Mouse (Mus musculus): ENCODE data around the gene Fcgr3. TPM values are rescaled to one million over a fixed set of nuclear protein-coding genes. Genes with fewer than 3 reads are reported as not detected.
A peak's percentile ranks its signal among the peaks of the same experiment; 100 is the strongest.
"Not testable (repeated sequence)": the region's sequence is repeated elsewhere in the genome, so short reads cannot be mapped to it uniquely, and the experiment has no call there.

Fcgr3 gene
- total RNA-seq, 2 experiments from 2014 or later, result 1.8 to 4.4 TPM

DNA sequence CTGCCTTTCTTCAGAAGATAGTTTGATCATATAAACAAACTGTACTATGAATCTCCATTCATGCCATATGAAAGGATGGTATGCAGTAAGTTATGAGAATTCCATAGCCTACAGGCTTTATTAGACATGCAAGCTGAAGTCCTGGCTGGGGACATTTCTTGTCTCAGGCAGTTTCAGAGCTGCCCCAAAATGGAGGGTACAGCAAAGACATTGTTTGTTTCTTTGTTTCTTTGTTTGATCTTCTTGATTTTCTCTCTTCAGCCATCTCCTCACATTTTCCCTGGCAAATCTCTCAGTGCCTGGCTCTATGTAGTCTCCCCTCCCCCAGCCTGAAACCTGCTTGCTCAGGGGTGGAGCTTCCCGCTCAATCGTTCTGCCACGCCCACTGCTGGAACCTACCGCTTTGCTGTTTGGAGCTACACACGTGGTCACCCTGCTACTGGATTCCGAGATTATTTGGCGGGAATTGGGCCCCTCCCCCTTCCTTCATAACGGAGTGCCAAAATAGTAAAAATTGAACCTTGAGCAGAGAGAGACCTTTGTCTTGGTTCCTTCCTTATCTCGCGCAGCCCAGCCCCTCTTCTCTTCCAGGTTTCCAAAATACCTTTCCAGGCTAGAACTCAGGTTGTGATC lies 23.6 kb upstream of the Fcgr3 start:
- DNase-seq (ENCODE audit: low spot score), result not testable (repeated sequence)

GRCm38 (mm10) chr1:171085718-171086117 lies 21.0 kb upstream of the Fcgr3 start:
- DNase-seq (ENCODE audit: low spot score), result no peak

DNA sequence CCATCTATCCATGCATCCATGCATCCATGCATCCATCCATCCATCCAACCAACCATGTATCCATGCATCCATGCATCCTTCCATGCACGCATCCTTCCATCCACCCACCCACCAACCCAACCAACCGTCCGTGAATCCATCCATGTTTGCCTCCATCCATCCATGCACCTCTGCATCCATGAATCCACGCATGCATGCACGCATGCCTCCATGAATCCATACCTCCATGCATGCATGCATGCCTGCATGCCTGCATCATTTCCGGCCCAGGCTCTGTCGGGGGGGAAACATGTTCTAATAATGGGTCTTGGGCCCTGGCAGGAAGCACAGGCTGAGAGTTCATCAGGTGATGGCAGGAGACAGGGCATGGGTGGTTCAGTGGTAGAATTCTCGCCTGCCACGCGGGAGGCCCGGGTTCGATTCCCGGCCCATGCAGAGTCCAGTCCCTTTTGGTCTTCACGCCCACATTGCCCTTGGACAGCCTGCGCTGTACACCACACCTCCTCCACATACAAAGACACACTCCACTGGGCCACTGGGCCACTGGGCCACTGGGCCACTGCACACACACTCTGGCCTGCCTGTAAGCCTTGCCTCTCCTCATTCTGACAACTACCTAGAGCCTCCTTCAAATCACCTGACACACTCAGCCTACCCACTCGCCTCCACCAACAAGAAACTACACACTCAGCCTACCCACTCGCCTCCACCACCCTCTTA lies 16.9 kb upstream of the Fcgr3 start:
- DNase-seq (ENCODE audit: low spot score), result not testable (repeated sequence)

DNA sequence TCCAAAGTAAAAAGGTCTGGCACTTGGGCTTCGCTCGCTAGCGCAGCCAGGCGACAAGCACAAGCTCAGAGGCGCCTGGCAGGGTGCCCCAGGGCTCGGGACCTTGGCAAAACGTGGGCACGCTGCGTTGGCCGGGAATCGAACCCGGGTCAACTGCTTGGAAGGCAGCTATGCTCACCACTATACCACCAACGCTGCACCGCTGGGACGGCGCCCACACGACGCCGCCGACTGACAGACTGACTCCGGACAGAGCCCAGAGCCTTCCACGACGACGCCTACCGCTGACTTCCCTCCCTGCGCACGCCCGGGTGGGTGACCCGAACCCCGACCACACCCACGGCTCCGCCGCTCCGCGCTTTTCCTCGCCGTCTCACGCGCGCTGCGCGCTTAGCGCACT lies 15.1 kb upstream of the Fcgr3 start:
- not testable (repeated sequence) for DNase-seq (ENCODE audit: low spot score)

DNA sequence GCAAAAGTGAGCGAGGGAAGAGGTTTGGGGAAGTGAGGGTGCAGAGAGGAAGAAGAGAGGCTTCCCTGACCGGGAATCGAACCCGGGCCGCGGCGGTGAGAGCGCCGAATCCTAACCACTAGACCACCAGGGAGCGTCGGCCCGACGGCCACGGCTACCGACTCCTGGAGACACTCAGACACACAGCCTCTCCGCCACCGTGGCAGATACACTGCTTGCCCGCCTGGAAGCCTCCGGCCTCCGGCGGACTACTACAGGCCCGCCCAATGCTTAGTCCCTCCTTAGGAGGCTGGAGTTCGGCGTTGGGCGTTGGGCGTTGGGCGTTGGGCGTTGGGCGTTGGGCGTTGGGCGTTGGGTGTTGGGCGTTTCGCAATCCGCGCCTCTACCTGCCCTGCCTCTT lies 14.6 kb upstream of the Fcgr3 start:
- not testable (repeated sequence) for DNase-seq (ENCODE audit: low spot score)

DNA sequence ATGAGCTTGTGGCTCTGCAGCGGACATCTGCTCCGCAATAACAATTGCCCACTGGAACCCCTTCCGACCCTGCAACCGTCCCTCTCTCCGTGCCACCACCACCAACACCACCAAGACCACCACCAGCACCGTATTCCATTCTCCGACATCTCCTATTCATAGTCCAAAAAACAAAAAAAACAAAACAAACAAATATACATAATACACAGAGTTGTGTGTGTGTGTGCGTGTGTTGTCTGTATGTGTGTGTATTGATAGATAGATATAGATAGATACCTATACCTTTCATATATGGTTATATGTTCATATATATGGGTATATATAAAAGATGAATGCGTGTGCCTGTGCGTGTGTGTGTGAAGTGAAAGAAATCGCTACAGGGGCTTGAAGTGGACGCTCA lies 13.7 kb upstream of the Fcgr3 start:
- not testable (repeated sequence) for DNase-seq (ENCODE audit: low spot score)

GRCm38 (mm10) chr1:171077955-171078354 lies 13.2 kb upstream of the Fcgr3 start:
- DNase-seq (ENCODE audit: low spot score), result not testable (repeated sequence)

DNA sequence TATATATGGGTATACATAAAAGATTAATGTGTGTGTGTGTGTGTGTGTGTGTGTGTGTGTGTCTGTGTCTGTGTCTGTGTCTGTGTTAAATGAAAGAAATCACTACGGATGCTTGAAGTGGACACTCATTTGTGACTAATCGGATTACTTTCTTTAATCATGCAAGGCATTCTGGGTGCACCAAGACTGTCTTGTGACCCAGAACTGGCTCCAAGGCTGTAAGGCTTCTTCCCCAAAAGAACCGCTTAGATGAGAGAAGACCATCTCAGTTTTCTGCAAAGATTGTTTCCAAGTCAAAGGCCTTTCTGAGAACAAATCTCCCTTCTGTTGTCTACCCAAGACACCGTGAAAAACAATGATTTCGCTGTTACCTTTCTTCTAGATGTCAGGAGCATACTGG lies 12.5 kb upstream of the Fcgr3 start:
- not testable (repeated sequence) for DNase-seq (ENCODE audit: low spot score)

DNA sequence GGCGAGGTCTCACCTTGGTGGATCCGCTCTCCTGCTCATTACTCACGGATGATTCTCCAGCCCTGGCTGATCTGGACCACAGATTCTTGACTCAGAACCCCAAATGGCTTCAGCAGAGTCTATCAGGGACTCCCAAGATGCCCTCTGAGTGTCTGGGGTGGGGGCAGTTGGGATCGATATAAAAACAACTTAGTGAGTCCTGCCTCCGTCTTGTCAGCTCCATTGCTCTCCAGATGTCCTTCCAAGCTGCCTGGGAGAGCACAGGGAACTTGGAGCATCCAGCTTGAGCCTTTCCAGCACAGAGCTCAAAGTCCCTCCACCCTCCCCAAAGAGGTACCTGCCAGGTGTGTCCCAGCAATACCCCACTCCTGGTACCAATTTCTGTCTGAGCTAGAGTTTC lies 11.4 kb upstream of the Fcgr3 start:
- DNase-seq (ENCODE audit: low spot score), result not testable (repeated sequence)

- DNase-seq (ENCODE audit: low spot score), result not testable (repeated sequence)
Measured at GRCm38 (mm10) chr1:171074283-171074682, 9.5 kb upstream of the Fcgr3 start.

GRCm38 (mm10) chr1:171072217-171072616 lies 7.5 kb upstream of the Fcgr3 start:
- DNase-seq (ENCODE audit: low spot score), result not testable (repeated sequence)

- not testable (repeated sequence) for DNase-seq (ENCODE audit: low spot score)
Measured at GRCm38 (mm10) chr1:171071726-171072125, 7.0 kb upstream of the Fcgr3 start.

GRCm38 (mm10) chr1:171070879-171071278 lies 6.1 kb upstream of the Fcgr3 start:
- not testable (repeated sequence) for DNase-seq (ENCODE audit: low spot score)

DNA sequence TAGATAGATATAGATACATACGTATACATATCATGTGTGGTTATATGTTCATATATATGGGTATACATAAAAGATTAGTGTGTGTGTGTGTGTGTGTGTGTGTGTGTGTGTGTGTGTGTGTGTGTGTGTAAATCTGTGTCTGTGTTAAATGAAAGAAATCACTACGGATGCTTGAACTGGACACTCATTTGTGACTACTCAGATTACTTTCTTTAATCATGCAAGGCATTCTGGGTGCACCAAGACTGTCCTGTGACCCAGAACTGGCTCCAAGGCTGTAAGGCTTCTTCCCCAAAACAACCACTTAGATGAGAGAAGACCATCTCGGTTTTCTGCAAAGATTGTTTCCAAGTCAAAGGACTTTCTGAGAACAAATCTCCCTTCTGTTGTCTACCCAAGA lies 4.8 kb upstream of the Fcgr3 start:
- DNase-seq (ENCODE audit: low spot score), result not testable (repeated sequence)

GRCm38 (mm10) chr1:171067928-171068327 lies 3.2 kb upstream of the Fcgr3 start:
- not testable (repeated sequence) for DNase-seq (ENCODE audit: low spot score)

DNA sequence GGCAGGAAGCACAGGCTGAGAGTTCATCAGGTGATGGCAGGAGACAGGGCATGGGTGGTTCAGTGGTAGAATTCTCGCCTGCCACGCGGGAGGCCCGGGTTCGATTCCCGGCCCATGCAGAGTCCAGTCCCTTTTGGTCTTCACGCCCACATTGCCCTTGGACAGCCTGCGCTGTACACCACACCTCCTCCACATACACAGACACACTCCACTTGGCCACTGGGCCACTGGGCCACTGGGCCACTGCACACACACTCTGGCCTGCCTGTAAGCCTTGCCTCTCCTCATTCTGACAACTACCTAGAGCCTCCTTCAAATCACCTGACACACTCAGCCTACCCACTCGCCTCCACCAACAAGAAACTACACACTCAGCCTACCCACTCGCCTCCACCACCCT lies 1.8 kb upstream of the Fcgr3 start:
- DNase-seq (ENCODE audit: low spot score), result not testable (repeated sequence)

- DNase-seq (ENCODE audit: low spot score), result not testable (repeated sequence)
Measured at GRCm38 (mm10) chr1:171065768-171066167, 1.0 kb upstream of the Fcgr3 start.

DNA sequence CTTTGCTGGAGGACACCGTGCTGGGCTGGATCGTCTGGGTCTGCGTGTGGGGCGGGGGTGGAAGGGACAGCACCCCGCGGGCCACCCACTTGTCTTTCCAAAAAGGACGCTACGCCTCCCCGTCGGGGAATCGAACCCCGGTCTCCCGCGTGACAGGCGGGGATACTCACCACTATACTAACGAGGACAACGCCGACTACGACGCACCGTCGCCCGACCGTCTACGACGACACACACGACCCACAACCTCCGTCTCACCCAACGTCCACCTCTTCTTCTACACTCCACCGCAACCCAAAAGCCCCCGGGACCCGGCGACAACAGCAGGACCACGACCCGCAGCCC lies 480 bp upstream of the Fcgr3 start:
- DNase-seq (ENCODE audit: low spot score), result peak; percentile 29

DNA sequence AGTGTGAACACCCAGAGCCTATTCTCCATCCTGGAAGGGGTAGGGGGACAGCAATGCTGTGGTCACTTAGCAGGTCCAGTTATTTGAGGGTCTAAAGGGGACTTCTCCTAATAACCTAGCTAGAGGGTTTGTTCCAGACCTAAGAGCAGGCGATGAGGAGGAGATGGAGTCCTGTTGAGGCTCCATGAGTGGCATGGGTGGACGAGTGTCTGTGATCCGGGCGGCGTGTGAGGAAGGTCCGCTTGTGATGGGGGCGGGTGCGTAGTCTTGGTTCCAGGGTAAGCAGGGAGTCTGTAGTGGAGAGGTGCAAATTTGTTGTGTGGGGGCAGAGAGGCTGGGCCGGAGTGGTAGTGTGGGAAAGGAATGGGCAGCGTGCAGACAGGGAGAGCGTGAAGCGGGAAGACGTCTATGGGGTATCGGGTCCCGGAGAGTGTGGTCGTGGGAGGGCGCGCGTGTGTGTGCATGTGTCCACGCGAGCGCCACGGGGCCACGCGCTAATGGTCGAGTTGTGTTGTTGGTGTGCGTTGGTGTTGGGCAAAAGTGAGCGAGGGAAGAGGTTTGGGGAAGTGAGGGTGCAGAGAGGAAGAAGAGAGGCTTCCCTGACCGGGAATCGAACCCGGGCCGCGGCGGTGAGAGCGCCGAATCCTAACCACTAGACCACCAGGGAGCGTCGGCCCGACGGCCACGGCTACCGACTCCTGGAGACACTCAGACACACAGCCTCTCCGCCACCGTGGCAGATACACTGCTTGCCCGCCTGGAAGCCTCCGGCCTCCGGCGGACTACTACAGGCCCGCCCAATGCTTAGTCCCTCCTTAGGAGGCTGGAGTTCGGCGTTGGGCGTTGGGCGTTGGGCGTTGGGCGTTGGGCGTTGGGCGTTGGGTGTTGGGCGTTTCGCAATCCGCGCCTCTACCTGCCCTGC lies 905 bp downstream of the Fcgr3 start:
- DNase-seq (ENCODE audit: low spot score), result peak; percentile 25

GRCm38 (mm10) chr1:171061566-171061965 lies 3.2 kb downstream of the Fcgr3 start:
- no peak for DNase-seq (ENCODE audit: low spot score)

GRCm38 (mm10) chr1:171060392-171060791 lies 4.3 kb downstream of the Fcgr3 start:
- DNase-seq (ENCODE audit: low spot score), result no peak

GRCm38 (mm10) chr1:171059203-171059602 lies 5.5 kb downstream of the Fcgr3 start:
- no peak for DNase-seq (ENCODE audit: low spot score)
